Mouse (Mus musculus) c-Kit-negative CD71-positive TER-119-positive erythroid progenitor cells, embryonic 14.5 days (primary cell): Measurements from ENCODE around the gene Galnt17.

Experiments
- DNase-seq: peaks from one replicate; pipeline ENCODE4 v3.0.0-alpha.2; 2013; ENCODE audit warnings: low read depth, low spot score

Galnt17 gene

DNA sequence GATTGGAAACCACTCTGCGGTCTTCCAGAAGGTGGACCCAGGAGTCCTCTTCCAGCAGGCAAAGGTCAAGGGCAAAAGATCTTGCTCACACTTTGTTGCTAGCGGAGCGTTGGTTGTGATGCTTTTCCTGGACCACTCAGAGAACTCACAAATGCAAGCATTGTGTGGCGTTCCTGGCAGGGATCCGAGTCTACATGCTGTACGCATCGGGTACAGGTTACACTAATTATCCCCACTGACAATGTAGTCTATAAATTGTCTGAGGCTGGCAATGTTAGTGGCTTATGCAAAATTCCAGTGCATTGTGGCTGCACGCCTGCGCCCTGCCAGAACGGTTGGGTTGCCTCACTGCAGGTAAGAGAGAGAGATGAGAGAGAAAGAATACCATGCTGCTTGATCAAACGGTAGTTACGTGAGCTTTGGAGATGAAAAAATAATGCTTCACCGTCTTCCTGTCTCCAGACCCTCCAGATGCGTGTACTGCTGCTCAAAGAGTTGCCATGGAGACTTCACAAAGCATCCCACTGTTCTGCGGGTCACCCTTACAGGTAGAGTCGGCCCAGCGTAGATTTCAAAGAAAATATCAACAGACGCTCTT lies 285.8 kb downstream of the Galnt17 start:
- no peak for DNase-seq

- DNase-seq, result no peak
Measured at GRCm38 (mm10) chr5:131020936-131021335, 287.4 kb downstream of the Galnt17 start.

GRCm38 (mm10) chr5:131019346-131019965 lies 288.8 kb downstream of the Galnt17 start:
- no peak for DNase-seq

GRCm38 (mm10) chr5:131016066-131016465 lies 292.2 kb downstream of the Galnt17 start:
- DNase-seq, result no peak

GRCm38 (mm10) chr5:131015341-131015740 lies 293.0 kb downstream of the Galnt17 start:
- DNase-seq, result no peak

DNA sequence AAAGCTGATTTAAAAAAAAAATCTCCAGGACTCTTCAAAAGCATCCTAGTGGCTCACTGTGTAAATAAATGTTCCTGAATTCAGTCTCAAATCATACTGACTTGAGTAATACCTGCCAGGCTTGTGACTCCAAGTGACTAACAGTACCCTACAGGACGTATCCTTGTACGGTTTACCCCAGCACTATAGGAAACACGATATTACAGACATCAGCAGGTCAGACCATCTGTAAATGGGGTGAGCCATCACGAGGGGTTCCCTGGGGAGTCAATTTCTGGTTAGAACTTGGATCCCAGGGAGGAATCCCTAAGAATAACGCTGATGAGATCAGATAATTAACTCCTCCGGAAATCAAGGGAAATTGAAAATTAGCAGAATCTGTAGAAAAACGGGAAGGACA lies 294.5 kb downstream of the Galnt17 start:
- no peak for DNase-seq

DNA sequence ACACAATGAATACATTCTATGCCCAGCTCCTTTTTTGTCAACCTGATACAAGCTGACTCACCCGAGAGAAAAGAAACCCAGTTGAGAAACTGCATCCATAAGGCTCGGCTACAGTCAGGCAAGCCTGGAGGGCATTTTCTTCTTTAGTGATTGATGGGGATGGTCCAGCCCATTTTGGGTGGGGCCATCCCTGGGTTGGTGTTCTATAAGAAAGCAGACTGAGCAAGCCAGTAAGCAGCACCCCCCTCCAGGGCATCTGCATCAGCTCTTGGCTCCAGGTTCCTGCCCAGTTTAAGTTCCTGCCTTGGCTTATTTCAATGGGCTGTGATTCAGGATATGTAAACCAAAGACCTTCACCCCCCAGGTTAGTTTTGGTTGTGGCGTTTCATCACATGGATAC lies 295.2 kb downstream of the Galnt17 start:
- no peak for DNase-seq

GRCm38 (mm10) chr5:131009510-131009909 lies 298.8 kb downstream of the Galnt17 start:
- DNase-seq, result no peak

DNA sequence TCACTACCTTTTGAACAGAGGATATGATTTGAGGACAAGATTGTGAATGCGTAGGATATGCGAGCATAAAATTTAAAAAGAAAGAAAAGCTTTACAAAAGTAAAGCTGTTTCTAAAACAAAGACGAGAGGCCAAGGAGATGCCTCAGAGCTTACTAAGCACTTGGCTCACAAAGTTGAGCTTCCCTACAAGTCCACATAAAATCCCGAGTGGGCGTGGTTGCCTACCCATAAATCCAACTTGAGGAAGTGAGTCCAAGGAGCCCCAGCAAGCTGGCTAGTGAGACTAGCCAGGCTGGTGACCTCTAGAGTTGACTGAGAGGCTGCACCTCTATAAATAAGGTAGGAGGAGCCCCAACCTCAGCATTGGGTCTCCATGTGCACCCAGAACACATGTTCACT lies 299.8 kb downstream of the Galnt17 start:
- no peak for DNase-seq

GRCm38 (mm10) chr5:131007871-131008505 lies 300.3 kb downstream of the Galnt17 start:
- no peak for DNase-seq

DNA sequence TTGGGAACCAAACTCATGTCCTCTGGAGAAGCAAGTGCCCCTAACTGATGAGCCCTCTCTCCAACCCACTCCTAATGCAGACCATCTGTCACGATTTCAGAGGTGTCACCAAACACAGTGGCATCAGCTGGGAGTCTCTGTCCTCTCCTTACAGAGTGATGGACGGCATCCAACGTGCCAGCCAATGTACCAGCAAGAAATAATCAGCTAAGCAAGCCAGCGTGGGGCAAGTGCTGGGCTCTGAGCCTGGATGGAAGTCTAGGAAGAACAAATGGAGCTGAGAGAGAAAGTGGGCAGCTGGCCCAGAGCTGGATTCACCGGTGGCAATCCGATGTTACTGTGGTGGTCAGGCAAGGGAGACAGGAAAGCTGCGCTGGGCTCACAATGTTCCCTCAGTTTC lies 301.1 kb downstream of the Galnt17 start:
- DNase-seq, result no peak

DNA sequence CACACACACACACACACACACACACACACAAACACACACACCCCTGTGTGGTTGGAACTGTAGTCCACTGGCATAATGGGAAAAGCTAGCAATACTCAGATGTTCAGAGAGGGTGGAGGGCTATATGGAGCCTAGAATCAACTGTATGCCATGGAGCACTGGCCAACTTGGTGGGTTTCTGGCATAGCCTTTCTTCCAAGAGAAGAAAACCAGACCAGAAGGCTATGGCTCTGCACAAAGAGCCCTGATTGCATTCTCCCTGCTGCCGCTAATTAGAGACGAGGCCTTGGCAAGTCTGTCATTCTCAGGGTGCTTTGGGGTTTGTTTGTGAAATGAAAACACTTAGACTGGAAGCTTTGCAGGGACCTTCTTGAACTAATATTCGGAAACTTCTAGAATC lies 301.8 kb downstream of the Galnt17 start:
- DNase-seq, result no peak

DNA sequence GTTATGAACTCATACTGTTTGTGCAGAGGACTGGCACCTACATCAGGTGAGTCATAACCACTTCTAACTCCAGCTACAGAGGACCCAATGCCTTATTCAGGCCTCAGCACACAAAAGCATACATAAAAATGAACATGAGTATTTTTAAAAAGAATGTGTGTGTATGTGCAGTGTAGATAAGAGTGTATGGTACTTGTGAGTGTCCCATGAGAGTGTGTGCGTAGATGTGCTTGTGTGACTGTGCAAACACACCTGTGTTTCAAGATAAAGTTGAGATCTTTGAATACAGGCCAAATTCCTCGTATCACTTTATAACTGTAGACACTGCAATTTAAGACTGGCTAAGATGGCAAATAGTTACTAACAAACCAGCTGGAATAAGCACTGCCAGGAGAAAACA lies 307.7 kb downstream of the Galnt17 start:
- DNase-seq, result no peak

GRCm38 (mm10) chr5:130979321-130979720 lies 329.0 kb downstream of the Galnt17 start:
- DNase-seq, result no peak

DNA sequence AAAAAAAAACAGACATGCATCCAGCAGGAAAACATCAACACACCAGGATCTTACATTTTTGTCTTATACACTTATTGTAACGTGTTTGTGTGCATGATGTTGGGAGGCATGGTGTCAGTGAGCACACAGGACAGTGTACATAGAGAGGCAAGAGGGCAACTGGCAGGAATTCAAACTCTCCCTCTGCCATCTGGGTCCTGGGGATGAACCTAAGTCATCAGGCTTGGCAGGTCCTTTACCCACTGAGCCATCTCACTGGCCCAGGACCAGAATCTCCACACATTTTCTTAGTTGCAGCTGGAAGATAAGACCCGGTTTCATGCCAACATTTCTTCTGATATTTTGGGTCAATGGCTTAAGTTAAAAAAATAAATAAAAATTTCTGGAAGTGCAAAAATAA lies 329.4 kb downstream of the Galnt17 start:
- no peak for DNase-seq

DNA sequence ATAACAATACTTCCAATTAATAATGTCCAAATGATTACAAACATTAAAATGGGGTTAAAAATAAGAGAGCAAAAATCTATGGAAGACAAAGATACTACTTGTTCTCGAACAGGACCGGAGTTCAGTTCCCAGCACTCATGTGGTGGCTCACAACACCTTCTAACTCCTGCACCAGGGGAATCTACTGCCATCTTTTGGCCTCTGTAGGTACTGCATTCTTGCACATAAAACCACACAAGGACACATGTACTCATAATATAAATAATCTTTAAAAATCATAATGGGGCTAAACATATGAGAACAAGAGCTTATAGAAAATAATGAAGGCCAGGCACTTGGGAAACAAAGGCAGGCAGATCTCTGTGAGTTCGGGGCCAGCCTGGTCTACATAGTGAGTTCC lies 330.3 kb downstream of the Galnt17 start:
- no peak for DNase-seq

GRCm38 (mm10) chr5:130952361-130952760 lies 355.9 kb downstream of the Galnt17 start:
- DNase-seq, result no peak

DNA sequence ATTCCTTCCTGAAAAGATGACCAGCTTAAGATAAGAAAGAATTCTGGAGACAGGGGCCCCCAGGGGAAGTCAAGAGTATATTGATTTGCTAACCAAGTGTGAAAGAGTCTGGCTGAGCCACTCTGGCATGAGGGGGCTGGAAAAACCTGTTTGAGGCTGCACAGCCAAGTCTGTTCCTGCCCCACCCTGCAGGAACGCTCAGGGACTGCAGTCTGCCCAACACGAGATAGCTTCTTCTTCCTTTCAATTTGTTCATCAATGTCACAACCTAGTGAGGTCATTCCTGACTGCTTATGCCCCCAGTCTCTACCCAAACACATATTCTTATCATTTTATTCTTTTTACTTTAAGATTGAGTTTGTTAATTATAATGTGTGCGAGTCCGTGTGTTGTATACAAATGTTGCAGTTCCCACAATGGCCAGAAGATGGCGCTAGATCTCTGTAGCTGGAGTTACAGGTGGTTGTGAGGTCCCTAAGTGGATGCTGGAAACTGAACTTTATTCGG lies 357.4 kb downstream of the Galnt17 start:
- DNase-seq, result no peak

- no peak for DNase-seq
Measured at GRCm38 (mm10) chr5:130950421-130950820, 357.9 kb downstream of the Galnt17 start.

DNA sequence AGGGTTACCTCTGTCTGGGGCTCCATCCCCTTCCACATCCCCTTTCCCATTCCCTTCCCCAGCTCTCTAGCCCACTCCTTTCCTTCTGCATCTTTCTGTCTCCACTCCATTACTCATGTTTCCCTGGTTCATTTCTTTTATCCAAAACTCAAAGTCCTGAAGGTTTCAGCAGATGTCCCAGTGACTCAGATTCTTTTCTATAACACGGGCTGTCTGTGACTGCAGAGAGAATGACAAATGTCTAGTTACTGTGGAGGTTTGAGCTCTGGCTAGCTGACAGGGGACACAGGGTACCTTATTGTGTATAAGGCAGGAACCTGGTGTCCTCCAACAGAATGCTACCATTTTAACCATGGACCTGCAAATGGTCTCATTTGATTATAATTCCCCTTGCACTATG lies 358.6 kb downstream of the Galnt17 start:
- DNase-seq, result no peak

GRCm38 (mm10) chr5:130938911-130939608 lies 369.2 kb downstream of the Galnt17 start:
- DNase-seq, result no peak

- no peak for DNase-seq
Measured at GRCm38 (mm10) chr5:130938274-130938741, 370.0 kb downstream of the Galnt17 start.
